Mouse (Mus musculus) 3T3-L1 (cell line): ENCODE measurements at regions not wholly inside any gene's neighbourhood (a gene's known extent, or its start where the extent isn't known, plus 50 kb on each side); places are given as distances from the start of the nearest gene placed in this dataset.

Source experiments
- DNase-seq: peaks from one replicate; pipeline ENCODE4 v3.0.0-alpha.2; 2015; ENCODE audit warnings: low read depth, low spot score

- DNase-seq, result no peak
Measured at GRCm38 (mm10) chr8:26811533-26812236, 165.4 kb upstream of the Zfp703 start.

- peak; percentile 88 for DNase-seq
Measured at GRCm38 (mm10) chr8:26813198-26813815, 163.8 kb upstream of the Zfp703 start.

- DNase-seq, result no peak
Measured at GRCm38 (mm10) chr8:26815020-26815584, 162.0 kb upstream of the Zfp703 start.

GRCm38 (mm10) chr8:26816977-26817376 is 160.1 kb upstream of the Zfp703 start:
- no peak for DNase-seq

GRCm38 (mm10) chr8:26824189-26824941 is 152.8 kb upstream of the Zfp703 start:
- peak; percentile 90 for DNase-seq

GRCm38 (mm10) chr8:26828311-26828909 is 148.7 kb upstream of the Zfp703 start:
- DNase-seq, result peak; percentile 99

GRCm38 (mm10) chr8:26829313-26829712 is 147.8 kb upstream of the Zfp703 start:
- DNase-seq, result no peak

GRCm38 (mm10) chr8:26831148-26831547 is 146.0 kb upstream of the Zfp703 start:
- DNase-seq, result peak; percentile 59

- DNase-seq, result peak; percentile 75
Measured at GRCm38 (mm10) chr8:26831790-26832189, 145.3 kb upstream of the Zfp703 start.

- peak; percentile 37 for DNase-seq
Measured at GRCm38 (mm10) chr8:26832546-26832945, 144.6 kb upstream of the Zfp703 start.

- peak; percentile 47 for DNase-seq
Measured at GRCm38 (mm10) chr8:26833297-26833696, 143.8 kb upstream of the Zfp703 start.

- no peak for DNase-seq
Measured at GRCm38 (mm10) chr8:26833784-26834183, 143.3 kb upstream of the Zfp703 start.

- DNase-seq, result no peak
Measured at GRCm38 (mm10) chr8:26834604-26835003, 142.5 kb upstream of the Zfp703 start.

- no peak for DNase-seq
Measured at GRCm38 (mm10) chr8:26835076-26835475, 142.0 kb upstream of the Zfp703 start.

GRCm38 (mm10) chr8:26835616-26836015 is 141.5 kb upstream of the Zfp703 start:
- no peak for DNase-seq

GRCm38 (mm10) chr8:26836552-26836951 is 140.6 kb upstream of the Zfp703 start:
- DNase-seq, result no peak

GRCm38 (mm10) chr8:26840286-26840685 is 136.8 kb upstream of the Zfp703 start:
- DNase-seq, result no peak

GRCm38 (mm10) chr8:26840745-26841680 is 136.1 kb upstream of the Zfp703 start:
- no peak for DNase-seq

GRCm38 (mm10) chr8:26843714-26844113 is 133.4 kb upstream of the Zfp703 start:
- no peak for DNase-seq

- no peak for DNase-seq
Measured at GRCm38 (mm10) chr8:26844132-26844808, 132.9 kb upstream of the Zfp703 start.
